Mouse (Mus musculus) urinary bladder, postnatal 10 days (tissue): Measurements from ENCODE around the gene Fbxl16.

Source experiments
- DNase-seq: peaks from one replicate; pipeline ENCODE4 v3.0.0; 2022; ENCODE audit warnings: low spot score

Fbxl16 gene

GRCm38 (mm10) chr17:25828712-25829557, 20.1 kb downstream of the Fbxl16 start, which contains the start of gene Jmjd8:
Gene Jmjd8, plus strand, starts transcription at chr17:25828867.
- DNase-seq: no peak

GRCm38 (mm10) chr17:25829558-25830017, 20.7 kb downstream of the Fbxl16 start:
- no peak for DNase-seq

- DNase-seq: no peak
Measured at GRCm38 (mm10) chr17:25830200-25830753, 21.4 kb downstream of the Fbxl16 start.

- DNase-seq: no peak
Measured at GRCm38 (mm10) chr17:25830806-25831431, 22.0 kb downstream of the Fbxl16 start.

GRCm38 (mm10) chr17:25831451-25832281, 22.8 kb downstream of the Fbxl16 start:
- no peak for DNase-seq

GRCm38 (mm10) chr17:25832436-25833290, 23.8 kb downstream of the Fbxl16 start:
- peak; percentile 97 for DNase-seq

- DNase-seq: peak; percentile 64
Measured at GRCm38 (mm10) chr17:25833291-25833663, 24.4 kb downstream of the Fbxl16 start, which contains the start of gene Stub1. Gene Stub1, minus strand, starts transcription at chr17:25833404.

- DNase-seq: no peak
Measured at GRCm38 (mm10) chr17:25833961-25834594, 25.2 kb downstream of the Fbxl16 start.

GRCm38 (mm10) chr17:25834595-25835222, 25.8 kb downstream of the Fbxl16 start:
- DNase-seq: no peak

GRCm38 (mm10) chr17:25835301-25835700, 26.4 kb downstream of the Fbxl16 start:
- DNase-seq: no peak

GRCm38 (mm10) chr17:25835816-25836215, 26.9 kb downstream of the Fbxl16 start:
- no peak for DNase-seq

GRCm38 (mm10) chr17:25836397-25837075, 27.7 kb downstream of the Fbxl16 start:
- no peak for DNase-seq

GRCm38 (mm10) chr17:25837076-25837410, 28.2 kb downstream of the Fbxl16 start, which contains the start of gene Rhbdl1:
Gene Rhbdl1, minus strand, starts transcription at chr17:25837295.
- DNase-seq: no peak

GRCm38 (mm10) chr17:25837533-25837932, 28.6 kb downstream of the Fbxl16 start:
- DNase-seq: no peak

- DNase-seq: no peak
Measured at GRCm38 (mm10) chr17:25838904-25839303, 30.0 kb downstream of the Fbxl16 start.

- DNase-seq: no peak
Measured at GRCm38 (mm10) chr17:25839455-25840235, 30.8 kb downstream of the Fbxl16 start.

- DNase-seq: no peak
Measured at GRCm38 (mm10) chr17:25840519-25840918, 31.6 kb downstream of the Fbxl16 start.

GRCm38 (mm10) chr17:25841117-25841880, 32.4 kb downstream of the Fbxl16 start, which contains the start of gene Gm20683:
Gene Gm20683, minus strand, starts transcription at chr17:25841763.
- DNase-seq: no peak
